Mouse (Mus musculus): ENCODE measurements around the gene Thap7.

The Thap7 gene

GRCm38 (mm10) chr16:17491896-17492561 is 38.9 kb downstream of the Thap7 start:
- in situ Hi-C loops (cut with MboI; ENCODE audit: unreplicated experiment in 2 of 2), result no loop called here

- in situ Hi-C loops (cut with MboI; ENCODE audit: unreplicated experiment in 2 of 2), result no loop called here
Observed at GRCm38 (mm10) chr16:17491154-17491553, 39.8 kb downstream of the Thap7 start.

- in situ Hi-C loops (cut with MboI; ENCODE audit: unreplicated experiment in 2 of 2), result no loop called here
Observed at GRCm38 (mm10) chr16:17489469-17490111, 41.3 kb downstream of the Thap7 start, which contains the start of gene Aifm3. Gene Aifm3 (plus strand): TSS chr16:17489611.

- in situ Hi-C loops (cut with MboI; ENCODE audit: unreplicated experiment in 2 of 2), result no loop called here
Observed at GRCm38 (mm10) chr16:17488478-17489468, 42.2 kb downstream of the Thap7 start.

GRCm38 (mm10) chr16:17486505-17486904 is 44.4 kb downstream of the Thap7 start:
- in situ Hi-C loops (cut with MboI; ENCODE audit: unreplicated experiment in 2 of 2), result no loop called here

GRCm38 (mm10) chr16:17481465-17481864 is 49.5 kb downstream of the Thap7 start:
- in situ Hi-C loops (cut with MboI; ENCODE audit: unreplicated experiment in 2 of 2), result no loop called here

- in situ Hi-C loops (cut with MboI; ENCODE audit: unreplicated experiment in 2 of 2), result loop anchor here in 1 of 2 experiments (10.0 kb wide), 1 partner anchor 136 kb away; the partner anchor contains the start of gene Smpd4
Observed at GRCm38 (mm10) chr16:17478331-17478943, 52.5 kb downstream of the Thap7 start.
